9 mouse cellular contexts compared by ENCODE assay signal in genomic region chr4:151288893-151289585, GRCm38 (mm10).
DNase-seq lines count a peak whose midpoint lies in the region; ATAC-seq and TF ChIP-seq lines count a peak whose summit lies in the region.
"Had no signal": no experiment of that assay in that cellular context is flagged by ENCODE, and none has a peak within 500 bp of the region (broad histone marks: within the 10 kb centered on the region; RNA-seq: fewer than 3 reads in every experiment).

No protein-coding gene starts in this region.

- H3K4me1 ChIP-seq in hindbrain, embryonic 10.5 days (replicated peaks): peaks cover 20% of the 10 kb centered on the region
- peaks cover 11% of the 10 kb centered on the region for H3K4me1 ChIP-seq in hindbrain, embryonic 14.5 days (replicated peaks; ENCODE audit: control insufficient read depth, insufficient read depth, low read length)
- H3K4me1 ChIP-seq in lung, postnatal 0 days (ENCODE audit: insufficient read depth, low read depth, low read length): no peaks in the 10 kb centered on the region
- H3K4me1 ChIP-seq in midbrain, embryonic 13.5 days (replicated peaks): peaks cover 12% of the 10 kb centered on the region

- TF ChIP-seq CTCF in lung, postnatal 0 days (IDR thresholded peaks at IDR 0.05): no peak

- 62% methylated on average over 6 of the region's 6 CpGs for WGBS in hindbrain, embryonic 10.5 days
- 69% methylated on average over 6 of the region's 6 CpGs for WGBS in hindbrain, embryonic 14.5 days
- WGBS in lung, postnatal 0 days: 41% methylated on average over 6 of the region's 6 CpGs
- WGBS in midbrain, embryonic 13.5 days: 68% methylated on average over 6 of the region's 6 CpGs

- H3K9ac ChIP-seq in hindbrain, embryonic 14.5 days: no peak overlapping the region
- no peak overlapping the region for H3K9ac ChIP-seq in lung, postnatal 0 days (replicated peaks; ENCODE audit: low read depth)
- H3K9ac ChIP-seq in midbrain, embryonic 13.5 days (replicated peaks): no peak overlapping the region

- no peak overlapping the region for H3K27ac ChIP-seq in hindbrain, embryonic 10.5 days
- H3K27ac ChIP-seq in hindbrain, embryonic 14.5 days: no peak overlapping the region
- no peak overlapping the region for H3K27ac ChIP-seq in lung, postnatal 0 days (ENCODE audit: low read length)
- H3K27ac ChIP-seq in midbrain, embryonic 13.5 days: no peak overlapping the region

- no peak for TF ChIP-seq EP300 in lung, postnatal 0 days (IDR thresholded peaks at IDR 0.05)

- no peaks in the 10 kb centered on the region for H3K27me3 ChIP-seq in hindbrain, embryonic 10.5 days (ENCODE audit: insufficient read depth, poor library complexity, severe bottlenecking)
- H3K27me3 ChIP-seq in hindbrain, embryonic 14.5 days (ENCODE audit: control insufficient read depth, insufficient read depth, low read length): no peaks in the 10 kb centered on the region
- no peaks in the 10 kb centered on the region for H3K27me3 ChIP-seq in lung, postnatal 0 days (replicated peaks; ENCODE audit: insufficient read depth, low read length)
- H3K27me3 ChIP-seq in midbrain, embryonic 13.5 days: peaks cover 37% of the 10 kb centered on the region

- H3K4me3 ChIP-seq in hindbrain, embryonic 10.5 days: no peak overlapping the region
- no peak overlapping the region for H3K4me3 ChIP-seq in hindbrain, embryonic 14.5 days (replicated peaks; ENCODE audit: low read length)
- H3K4me3 ChIP-seq in lung, postnatal 0 days (ENCODE audit: low read depth, low read length): no peak overlapping the region
- no peak overlapping the region for H3K4me3 ChIP-seq in midbrain, embryonic 13.5 days (replicated peaks)

- H3K9me3 ChIP-seq in hindbrain, embryonic 10.5 days: no peaks in the 10 kb centered on the region
- no peaks in the 10 kb centered on the region for H3K9me3 ChIP-seq in hindbrain, embryonic 14.5 days (ENCODE audit: control insufficient read depth, low read length)
- H3K9me3 ChIP-seq in lung, postnatal 0 days (ENCODE audit: low read length): no peaks in the 10 kb centered on the region
- no peaks in the 10 kb centered on the region for H3K9me3 ChIP-seq in midbrain, embryonic 13.5 days

- peak; percentile 37 for DNase-seq in hindbrain, embryonic 10.5 days (ENCODE audit: low spot score)
- no peak for DNase-seq in hindbrain, embryonic 14.5 days (ENCODE audit: low spot score)
- peak; percentile 73 for DNase-seq in Muller cell, postnatal 12 days (ENCODE audit: inconsistent ontology term)
- DNase-seq in embryo, embryonic 11 days: peak; percentile 69
- DNase-seq in lung, postnatal 0 days (ENCODE audit: low spot score): peak; percentile 24
- no peak for DNase-seq in left cerebral cortex, postnatal 10 days (ENCODE audit: extremely low spot score in 1 of 2, low spot score in 2 of 2)
- DNase-seq in layer of hippocampus, adult 18-20 months (ENCODE audit: low spot score in 2 of 2): no peak
- DNase-seq: thymus, postnatal 36 days had no signal

- no peak overlapping the region for H3K4me2 ChIP-seq in hindbrain, embryonic 14.5 days (replicated peaks)
- H3K4me2 ChIP-seq in lung, postnatal 0 days (replicated peaks; ENCODE audit: low read depth, low read length): no peak overlapping the region
- no peak overlapping the region for H3K4me2 ChIP-seq in midbrain, embryonic 13.5 days (replicated peaks)

- H3K36me3 ChIP-seq in hindbrain, embryonic 10.5 days: no peaks in the 10 kb centered on the region
- no peaks in the 10 kb centered on the region for H3K36me3 ChIP-seq in hindbrain, embryonic 14.5 days (replicated peaks; ENCODE audit: control insufficient read depth, insufficient read depth)
- no peaks in the 10 kb centered on the region for H3K36me3 ChIP-seq in lung, postnatal 0 days (ENCODE audit: insufficient read depth, low read length)
- H3K36me3 ChIP-seq in midbrain, embryonic 13.5 days: no peaks in the 10 kb centered on the region

- ATAC-seq in hindbrain, embryonic 14.5 days (ENCODE audit: low FRiP score): no peak
- ATAC-seq in lung, postnatal 0 days: 0 out of 2 replicates have a peak, but pooled peaks have one; percentile 26
- no peak for ATAC-seq in midbrain, embryonic 13.5 days

- intact Hi-C loops in left cerebral cortex, postnatal 10 days (cut with DNase I): loop anchor here (10.0 kb wide), 2 partner anchors 134 to 566 kb away; no protein-coding TSS in a partner anchor

Comparison
In these comparisons a context has a peak if more than half of its experiments do, and no peak if none do; other contexts are left out.
1. DNase-seq: peak in hindbrain, embryonic 10.5 days (single experiment), Muller cell, postnatal 12 days (single experiment), embryo, embryonic 11 days (single experiment) and lung, postnatal 0 days (single experiment); none in hindbrain, embryonic 14.5 days (single experiment), left cerebral cortex, postnatal 10 days (0 of 2) and layer of hippocampus, adult 18-20 months (0 of 2).